Mouse (Mus musculus): Measurements from ENCODE around the gene Csf3. TPM values are rescaled to one million over a fixed set of nuclear protein-coding genes. Genes with fewer than 3 reads are reported as not detected.
"Not testable (repeated sequence)": the region's sequence is repeated elsewhere in the genome, so short reads cannot be mapped to it uniquely, and the experiment has no call there.

Csf3 gene
- total RNA-seq, 4 experiments from 2014 or later = not detected

- peak; percentile 78 to 92 for DNase-seq (ENCODE audit: low spot score in 2 of 2)
Measured at GRCm38 (mm10) chr11:98729119-98729588, 28.1 kb downstream of the Csf3 start, which contains the start of gene Med24. Gene Med24, minus strand, starts transcription at chr11:98729435.

- no peak for DNase-seq (ENCODE audit: low spot score in 2 of 2)
Measured at GRCm38 (mm10) chr11:98730727-98731126, 29.7 kb downstream of the Csf3 start.

GRCm38 (mm10) chr11:98731134-98731533 lies 30.1 kb downstream of the Csf3 start:
- DNase-seq (ENCODE audit: low spot score in 2 of 2) = peak in 1 of 2 experiments; percentile 88

GRCm38 (mm10) chr11:98734020-98734419 lies 33.0 kb downstream of the Csf3 start:
- DNase-seq (ENCODE audit: low spot score in 2 of 2) = no peak

GRCm38 (mm10) chr11:98735111-98735510 lies 34.0 kb downstream of the Csf3 start:
- no peak for DNase-seq (ENCODE audit: low spot score in 2 of 2)

GRCm38 (mm10) chr11:98736176-98736575 lies 35.1 kb downstream of the Csf3 start:
- DNase-seq (ENCODE audit: low spot score in 2 of 2) = no peak

- DNase-seq (ENCODE audit: low spot score in 2 of 2) = not testable (repeated sequence)
Measured at GRCm38 (mm10) chr11:98737220-98737619, 36.2 kb downstream of the Csf3 start.

GRCm38 (mm10) chr11:98738428-98738911 lies 37.4 kb downstream of the Csf3 start:
- DNase-seq (ENCODE audit: low spot score in 2 of 2) = peak in 1 of 2 experiments; percentile 76

GRCm38 (mm10) chr11:98738925-98739324 lies 37.9 kb downstream of the Csf3 start:
- no peak for DNase-seq (ENCODE audit: low spot score in 2 of 2)

- DNase-seq (ENCODE audit: low spot score in 2 of 2) = no peak
Measured at GRCm38 (mm10) chr11:98740026-98740392, 38.9 kb downstream of the Csf3 start.

- DNase-seq (ENCODE audit: low spot score in 2 of 2) = peak in 1 of 2 experiments; percentile 60
Measured at GRCm38 (mm10) chr11:98740393-98741050, 39.5 kb downstream of the Csf3 start, which contains the start of gene Thra. Gene Thra, plus strand, starts transcription at chr11:98740638.

- DNase-seq (ENCODE audit: low spot score in 2 of 2) = no peak
Measured at GRCm38 (mm10) chr11:98741051-98741620, 40.1 kb downstream of the Csf3 start.

- DNase-seq (ENCODE audit: low spot score in 2 of 2) = peak in 1 of 2 experiments; percentile 68
Measured at GRCm38 (mm10) chr11:98741622-98742396, 40.7 kb downstream of the Csf3 start.

GRCm38 (mm10) chr11:98742397-98743291 lies 41.6 kb downstream of the Csf3 start:
- DNase-seq (ENCODE audit: low spot score in 2 of 2) = peak in 1 of 2 experiments; percentile 73

- DNase-seq (ENCODE audit: low spot score in 2 of 2) = no peak
Measured at GRCm38 (mm10) chr11:98743655-98744345, 42.7 kb downstream of the Csf3 start.

GRCm38 (mm10) chr11:98744456-98745019 lies 43.5 kb downstream of the Csf3 start:
- no peak for DNase-seq (ENCODE audit: low spot score in 2 of 2)

GRCm38 (mm10) chr11:98745932-98746853 lies 45.1 kb downstream of the Csf3 start:
- DNase-seq (ENCODE audit: low spot score in 2 of 2) = no peak

GRCm38 (mm10) chr11:98746855-98747693 lies 46.0 kb downstream of the Csf3 start:
- DNase-seq (ENCODE audit: low spot score in 2 of 2) = peak in 1 of 2 experiments; percentile 99

Data from left cerebral cortex, adult 8-10 months (tissue).